Mouse (Mus musculus): ENCODE measurements around the gene Mocs2.

DNA sequence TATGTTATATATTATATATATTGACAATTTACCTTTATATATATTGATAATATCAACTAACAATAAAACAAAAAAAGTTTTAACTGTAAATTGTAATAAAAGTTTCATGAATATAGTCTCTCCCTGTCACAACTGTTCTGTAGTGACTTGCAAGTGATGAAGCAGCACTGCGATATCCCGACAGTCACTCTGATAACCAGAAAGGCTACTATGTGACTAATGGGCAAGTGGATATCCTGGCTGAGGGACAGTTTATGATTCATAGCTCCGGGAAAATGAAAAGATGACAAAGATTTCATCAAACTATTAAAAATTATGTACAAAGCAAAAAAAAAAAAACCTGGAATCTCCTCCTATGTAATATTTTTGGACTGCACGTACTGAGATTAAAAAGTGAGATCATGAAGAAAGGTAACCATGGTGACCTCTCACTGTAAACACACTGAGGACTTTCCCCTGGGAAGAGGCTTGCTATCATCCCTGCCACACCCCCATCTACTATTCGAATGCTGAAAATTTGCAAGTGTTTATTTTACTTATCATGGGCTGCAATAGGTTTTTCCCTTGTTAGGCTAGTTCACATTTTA, 8.3 kb upstream of the Mocs2 start:
- no peak for TF ChIP-seq EP300 (IDR thresholded peaks at IDR 0.05)
- TF ChIP-seq CTCF (IDR thresholded peaks at IDR 0.05), result no peak

Measured in lung, postnatal 0 days (tissue).